Mouse (Mus musculus): Measurements from ENCODE around the gene Prpf38b. TPM values are rescaled to one million over a fixed set of nuclear protein-coding genes. Genes with fewer than 3 reads are reported as not detected.

Prpf38b gene
- total RNA-seq (2021): 10 to 100 TPM; 13.1 to 17.2 TPM
- long read RNA-seq, experiment 1, partial matches to known transcripts: 0 of 15 reads
- long read RNA-seq, experiment 1, other reads (novel, unspliced or antisense): 15 of 15 reads
- long read RNA-seq, experiment 2, partial matches to known transcripts: 0 of 6 reads
- long read RNA-seq, experiment 2, other reads (novel, unspliced or antisense): 6 of 6 reads

DNA sequence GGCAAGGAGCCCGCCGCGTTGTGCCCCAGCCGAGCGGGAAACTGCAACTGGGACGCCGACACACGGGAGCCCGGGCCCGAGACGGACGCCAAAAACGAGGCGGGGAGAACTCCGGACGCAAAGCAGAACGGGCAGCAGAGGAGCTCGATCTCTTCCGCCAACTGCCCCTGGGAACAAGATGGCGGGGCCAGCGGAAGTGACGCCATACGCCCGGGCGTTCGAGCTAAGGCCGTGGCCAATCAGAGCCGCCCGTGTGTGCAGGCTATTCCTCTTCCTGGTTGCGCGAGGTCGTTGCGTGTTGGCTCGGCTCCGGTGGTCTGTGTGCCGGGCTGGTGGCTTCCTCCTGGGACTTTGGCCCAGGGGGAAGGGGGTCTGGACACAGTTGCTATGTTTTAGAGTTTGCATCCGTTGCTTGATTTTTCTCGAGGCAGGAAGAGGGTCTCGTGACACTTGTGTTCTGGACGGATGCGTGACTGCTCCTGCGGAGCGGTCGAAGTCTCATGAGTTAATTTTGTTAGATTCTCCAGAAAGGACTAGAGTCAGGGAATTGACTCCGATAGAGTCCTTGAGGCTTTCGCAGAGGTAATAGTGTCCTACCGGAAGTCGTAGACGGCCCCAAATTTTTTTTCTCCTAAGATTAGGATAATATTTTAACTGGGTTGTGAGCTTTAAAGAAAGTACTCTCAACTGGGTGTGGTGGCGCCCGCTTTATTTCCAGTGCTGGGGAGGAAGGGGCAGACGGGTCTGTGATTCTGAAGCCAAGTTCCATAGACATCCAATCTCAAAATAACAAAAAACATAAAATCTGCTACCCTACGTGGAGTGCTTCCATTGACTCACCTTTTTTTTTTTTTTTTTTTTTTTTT is at the start of gene Prpf38b:
Prpf38b (minus strand) TSS at position 180 of the 866 bp plus-strand sequence.
- peak; percentile 90 to 94 for DNase-seq
- intact Hi-C loops (cut with DNase I): loop anchor here (5.0 kb wide), 2 partner anchors 69 to 151 kb away; partner anchors contain the start of gene Stxbp3

DNA sequence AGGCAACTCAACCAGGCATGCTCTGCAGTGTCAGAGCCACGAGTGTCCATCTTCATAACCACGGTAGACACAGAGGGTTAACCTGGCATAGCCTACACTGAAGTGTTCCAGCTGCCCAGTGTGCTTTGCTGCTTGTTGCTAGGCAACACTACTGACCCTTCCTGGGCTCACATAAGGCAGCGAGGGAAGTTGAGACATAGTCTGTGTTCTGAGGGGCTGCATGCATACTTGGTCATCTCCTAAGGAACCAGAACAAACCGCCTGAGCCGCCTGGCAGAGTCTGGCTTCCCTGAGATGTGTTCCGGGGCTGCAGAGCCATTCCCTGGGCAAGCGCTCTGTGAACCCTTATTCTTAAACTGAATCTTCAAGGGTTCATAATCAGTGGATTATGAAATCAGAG is 49.7 kb upstream of the Prpf38b start:
- intact Hi-C loops (cut with DNase I): no loop called here
- no peak for DNase-seq

DNA sequence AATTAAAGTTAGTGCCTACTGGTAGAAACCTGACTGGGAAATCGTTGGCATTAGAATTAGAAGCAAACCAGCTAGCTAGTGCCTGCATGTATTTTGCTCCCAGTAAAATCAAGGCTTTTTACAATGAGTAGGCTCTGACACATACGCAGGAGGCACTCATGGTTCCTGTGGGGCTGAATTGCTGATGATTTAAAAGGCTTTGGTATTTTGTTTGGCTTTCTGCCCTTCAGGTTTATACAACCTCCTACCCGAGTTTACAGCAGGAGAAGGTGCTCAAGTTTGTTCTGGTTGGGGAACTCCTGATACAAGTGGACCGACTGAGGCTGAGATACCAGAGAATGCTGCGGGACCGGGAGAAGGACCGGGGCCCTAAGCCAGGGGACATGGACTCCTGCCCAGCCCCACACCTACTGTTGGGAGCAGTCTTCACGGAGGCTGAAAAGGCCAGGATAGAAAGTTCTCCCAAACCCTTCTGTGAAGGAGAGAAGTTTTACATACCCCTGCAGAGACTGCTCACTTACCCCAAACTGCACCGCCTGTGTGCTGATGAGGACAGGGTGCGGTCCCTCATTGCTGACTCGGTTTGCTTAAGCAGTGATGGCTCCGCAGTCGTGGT is 48.3 kb upstream of the Prpf38b start:
- intact Hi-C loops (cut with DNase I): no loop called here
- no peak for DNase-seq

DNA sequence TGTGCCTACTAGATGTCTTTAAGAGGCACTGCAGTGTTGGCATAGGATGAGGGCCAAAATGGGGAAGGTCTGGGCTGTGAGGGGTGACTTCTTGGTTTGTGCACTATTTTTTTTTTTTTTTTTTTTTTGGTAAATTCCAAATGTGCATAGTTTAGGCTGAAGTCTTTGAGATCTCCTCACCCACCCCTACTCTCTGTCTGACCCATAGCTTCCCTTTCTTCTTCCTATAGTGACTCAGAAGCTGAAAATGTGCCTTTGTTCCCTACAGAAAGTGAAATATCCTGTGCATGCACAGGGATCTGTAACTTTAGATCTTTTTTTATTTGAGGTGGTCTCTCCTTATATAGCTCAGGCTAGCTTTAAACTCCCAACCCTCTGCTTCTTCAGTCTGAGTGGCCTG is 46.4 kb upstream of the Prpf38b start:
- intact Hi-C loops (cut with DNase I): no loop called here
- DNase-seq: no peak

DNA sequence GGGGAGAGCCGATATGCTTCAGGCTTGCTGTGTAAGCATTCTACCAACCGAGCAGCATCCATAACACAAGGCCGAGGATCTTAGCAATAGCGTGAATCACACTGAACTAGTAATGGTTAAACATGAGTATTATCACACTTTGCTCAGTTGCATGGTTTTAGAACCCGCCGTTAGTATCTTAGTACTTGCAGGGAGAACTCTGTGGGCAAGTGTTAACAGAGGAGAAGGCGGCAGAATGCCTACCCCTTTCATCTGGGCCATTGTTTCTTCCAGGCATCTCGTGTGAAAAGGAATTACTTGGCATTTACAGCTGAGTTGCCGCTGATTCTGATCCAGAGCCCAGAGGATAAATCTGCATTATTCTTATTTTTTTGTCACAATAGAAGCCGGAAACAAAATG is 29.5 kb upstream of the Prpf38b start:
- intact Hi-C loops (cut with DNase I): no loop called here
- no peak for DNase-seq

DNA sequence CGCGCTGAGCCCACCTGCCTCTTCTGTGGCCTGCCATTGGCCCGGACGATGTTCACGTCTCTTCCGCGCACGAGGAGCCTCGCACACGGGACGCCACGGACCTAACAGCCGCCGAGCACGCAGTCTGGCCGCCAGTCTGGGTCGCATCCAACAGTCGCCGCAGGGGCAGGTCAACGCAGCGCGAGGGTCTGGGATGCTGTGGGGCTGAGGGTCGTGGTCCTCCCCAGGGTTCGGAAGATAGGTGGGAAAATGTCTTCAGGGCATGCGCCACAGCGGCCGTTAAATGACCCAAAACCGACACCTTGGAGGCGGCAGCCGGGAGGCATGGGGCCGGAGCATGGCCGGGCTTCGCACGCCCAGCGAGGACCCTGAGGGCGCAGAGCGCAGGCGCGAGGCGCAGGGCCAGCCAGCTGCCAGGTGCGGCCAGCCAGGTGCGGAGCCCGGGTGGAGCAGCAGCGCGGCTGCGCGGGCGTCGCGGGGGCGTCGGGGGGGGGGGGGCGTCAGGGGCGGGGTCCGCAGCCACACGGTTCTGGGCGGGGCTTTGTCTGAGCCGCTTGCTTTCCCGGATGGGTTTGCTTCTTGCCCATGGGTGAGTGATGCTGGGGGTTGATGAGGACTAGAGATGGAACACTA is 28.6 kb upstream of the Prpf38b start, which contains the start of gene Gm9857:
Gm9857 (minus strand) TSS at position 445 of the 633 bp plus-strand sequence.
- intact Hi-C loops (cut with DNase I): no loop called here
- no peak for DNase-seq

DNA sequence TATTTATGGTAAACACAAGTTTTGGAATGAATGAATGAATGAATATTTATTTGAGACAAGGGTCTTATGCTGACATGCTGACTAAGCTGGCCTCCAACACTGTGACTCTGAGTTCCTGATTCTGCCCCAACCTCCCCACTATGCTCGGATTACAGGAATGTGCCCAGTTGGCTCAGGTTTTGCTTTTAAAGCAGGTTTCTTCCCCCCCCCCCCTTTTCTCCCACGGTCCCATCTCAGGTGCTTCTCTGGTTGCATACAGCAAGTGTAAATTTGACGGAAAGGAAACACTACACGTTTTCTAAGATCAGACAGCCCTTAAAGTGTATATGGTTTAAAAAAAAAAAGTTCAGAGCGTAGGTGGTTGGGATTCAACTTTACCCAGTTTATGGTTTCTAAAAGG is 28.0 kb upstream of the Prpf38b start, which contains the start of gene Henmt1:
Henmt1 (plus strand) TSS at position 301 of the 400 bp plus-strand sequence.
- intact Hi-C loops (cut with DNase I): no loop called here

DNA sequence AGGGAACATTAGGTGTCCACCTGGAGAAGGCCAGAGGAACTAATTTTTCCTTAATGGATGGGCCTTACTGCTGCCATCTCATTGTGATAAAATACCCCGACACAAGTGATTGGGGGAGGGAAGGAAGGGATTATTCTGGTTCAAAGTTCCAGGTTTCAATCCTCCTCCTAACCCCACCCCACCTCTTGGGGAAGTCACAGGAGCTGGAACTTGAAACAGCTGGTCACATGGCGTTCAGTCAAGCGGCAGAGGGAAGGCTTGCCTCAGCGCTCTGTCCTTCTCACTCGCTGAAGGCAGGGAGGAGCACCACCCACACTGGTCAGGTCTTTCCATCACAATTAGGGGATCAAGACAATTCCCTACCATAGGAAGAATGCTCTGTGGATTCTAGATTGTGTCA is 27.2 kb upstream of the Prpf38b start:
- no peak for DNase-seq
- intact Hi-C loops (cut with DNase I): no loop called here

More for the DNA sequence above, 28.0 kb upstream of the Prpf38b start, which contains the start of gene Henmt1:
- DNase-seq: no peak

DNA sequence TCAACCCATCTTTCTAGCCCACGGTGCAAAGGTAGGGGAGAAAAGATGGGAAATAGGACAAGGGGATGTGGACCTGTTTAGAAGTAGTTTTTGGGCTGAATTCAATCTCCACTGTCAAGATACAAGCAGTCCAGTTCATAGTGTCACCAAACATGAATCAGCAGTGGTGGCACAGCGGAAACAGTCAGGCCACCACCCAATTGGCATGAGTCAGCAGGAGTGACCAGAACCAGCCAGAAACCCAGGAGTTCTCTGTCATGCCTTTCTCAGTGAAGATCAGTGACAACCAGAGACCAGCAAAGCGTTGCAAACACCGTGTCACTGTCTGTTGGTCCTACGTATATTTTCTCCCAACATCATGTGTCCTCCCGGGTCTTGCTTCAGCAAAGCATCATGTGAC is 22.0 kb upstream of the Prpf38b start:
- DNase-seq: no peak
- intact Hi-C loops (cut with DNase I): no loop called here

DNA sequence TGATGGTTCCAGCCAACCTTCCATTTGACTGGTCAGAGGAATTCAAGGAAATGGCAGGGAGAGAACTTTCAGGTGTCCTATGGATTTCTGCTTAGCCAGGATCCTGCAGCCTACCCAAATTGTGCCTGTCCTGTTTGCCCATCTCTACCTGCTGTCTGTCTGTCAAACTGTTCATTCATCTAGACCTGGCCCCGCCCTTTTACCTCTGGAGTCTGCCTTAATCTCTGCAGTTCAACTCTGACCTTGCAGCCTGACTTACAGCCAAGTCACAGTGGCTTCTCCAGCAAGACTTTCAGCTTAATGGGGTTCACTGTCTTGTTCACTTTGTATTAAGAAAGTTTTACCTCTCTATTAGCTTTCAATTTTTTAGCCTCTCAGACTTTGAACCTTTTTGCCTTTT is 14.8 kb upstream of the Prpf38b start:
- intact Hi-C loops (cut with DNase I): no loop called here
- DNase-seq: no peak

DNA sequence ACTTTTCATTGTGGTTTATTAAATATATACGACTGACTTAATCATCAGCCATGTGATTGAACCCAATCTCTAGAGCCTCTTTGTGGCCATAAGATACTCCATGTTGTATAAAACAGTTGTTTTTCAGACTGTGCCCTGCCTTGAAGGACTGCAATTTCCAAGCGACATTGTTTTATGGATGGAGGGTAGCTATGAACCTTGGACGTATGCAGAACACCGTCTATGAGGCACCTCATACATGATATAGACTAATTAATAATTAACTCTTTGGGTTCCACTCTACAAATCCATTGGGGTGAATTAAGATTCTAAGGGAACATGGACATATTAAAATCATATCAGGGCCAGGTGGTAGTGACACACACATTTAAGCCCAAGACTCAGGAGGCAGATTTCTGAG is 14.2 kb upstream of the Prpf38b start:
- intact Hi-C loops (cut with DNase I): no loop called here
- no peak for DNase-seq

DNA sequence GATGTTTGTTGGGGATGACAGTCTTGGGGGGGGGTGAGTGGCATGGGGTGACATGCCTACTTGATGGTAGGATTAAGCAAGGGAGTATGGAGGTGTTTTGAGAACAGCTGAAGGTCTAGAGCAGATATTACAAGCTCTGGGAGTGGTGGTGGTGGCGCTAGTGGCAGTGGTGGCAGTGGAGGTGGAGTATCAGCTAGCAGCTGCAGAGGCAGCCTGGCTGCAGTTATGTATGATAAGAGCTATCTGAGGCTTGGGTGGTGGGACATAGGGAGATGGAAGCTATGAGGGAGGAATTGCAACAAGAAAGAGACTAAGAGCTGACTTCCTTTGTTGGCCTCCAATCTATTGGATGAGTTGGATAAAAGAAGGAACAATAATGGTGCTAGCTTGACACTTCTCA is 10.3 kb upstream of the Prpf38b start:
- intact Hi-C loops (cut with DNase I): no loop called here
- DNase-seq: no peak

DNA sequence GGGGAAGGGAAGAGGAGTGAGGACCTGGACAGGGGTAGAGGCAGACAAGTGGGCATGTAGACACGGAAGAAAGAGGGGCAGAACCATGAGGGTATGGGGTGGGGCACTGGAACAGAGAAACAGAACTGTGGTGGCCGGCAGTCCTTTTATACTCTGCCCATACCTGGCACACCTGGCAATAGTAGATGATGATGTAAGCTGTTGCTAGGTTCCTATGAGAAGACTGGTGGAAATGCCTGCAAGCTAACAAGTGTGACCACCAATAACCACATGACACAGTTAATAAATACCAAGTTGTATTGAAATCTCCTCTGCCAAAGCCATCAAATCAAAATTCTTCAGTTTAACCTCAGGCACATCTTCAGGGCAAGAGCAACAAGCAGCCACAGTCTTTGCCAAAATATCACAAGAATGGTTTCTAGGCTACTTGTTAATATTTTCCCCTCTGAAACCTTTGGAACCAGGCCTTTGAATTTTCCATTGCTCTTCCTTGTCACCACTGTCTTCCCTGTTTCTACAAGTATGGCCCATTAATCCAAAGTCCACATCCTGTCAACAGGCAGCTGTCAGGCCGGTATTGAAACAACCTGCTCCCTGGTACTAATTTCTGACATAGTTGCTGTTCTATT is 9.0 kb upstream of the Prpf38b start:
- no peak for DNase-seq
- intact Hi-C loops (cut with DNase I): no loop called here

DNA sequence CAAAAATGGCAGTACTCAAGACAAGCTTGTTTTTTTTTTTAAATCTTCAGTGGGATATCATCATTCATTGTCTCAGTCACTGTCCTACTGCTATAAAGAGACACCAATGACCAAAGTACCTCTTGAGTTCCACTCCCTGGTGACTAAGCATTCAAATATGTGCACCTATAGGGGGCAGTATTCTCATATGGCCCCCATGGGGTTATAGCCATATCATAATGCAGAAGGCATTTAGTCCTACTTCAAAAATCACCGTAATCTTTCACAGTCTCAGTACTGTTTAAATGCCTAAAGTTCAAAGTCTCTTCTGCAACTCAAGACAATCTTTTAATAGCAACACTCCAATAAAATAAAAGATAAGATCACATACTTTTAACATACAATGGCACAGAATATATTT is 7.3 kb upstream of the Prpf38b start:
- intact Hi-C loops (cut with DNase I): no loop called here

DNA sequence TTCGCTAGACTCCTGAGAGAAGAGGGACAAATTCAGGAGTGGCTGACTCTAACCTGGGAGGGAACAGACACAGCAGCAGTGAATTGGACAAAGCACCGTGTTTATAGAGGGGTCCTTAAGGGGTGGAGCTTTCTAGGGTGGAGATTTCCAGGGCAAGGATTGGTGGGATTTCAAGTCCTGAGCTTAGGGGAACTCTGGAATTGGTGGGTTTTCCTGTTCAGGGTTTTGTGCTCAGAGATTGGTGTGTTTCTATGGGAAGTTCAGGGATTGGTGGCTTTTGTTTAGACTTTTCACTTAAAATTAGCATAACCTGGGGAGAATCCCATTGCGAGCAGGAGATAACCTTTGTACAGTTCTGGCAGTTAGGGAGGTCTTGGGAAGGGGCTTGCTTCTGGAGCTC is 6.5 kb upstream of the Prpf38b start:
- intact Hi-C loops (cut with DNase I): no loop called here
- no peak for DNase-seq

More for the DNA sequence above, 7.3 kb upstream of the Prpf38b start:
- no peak for DNase-seq

DNA sequence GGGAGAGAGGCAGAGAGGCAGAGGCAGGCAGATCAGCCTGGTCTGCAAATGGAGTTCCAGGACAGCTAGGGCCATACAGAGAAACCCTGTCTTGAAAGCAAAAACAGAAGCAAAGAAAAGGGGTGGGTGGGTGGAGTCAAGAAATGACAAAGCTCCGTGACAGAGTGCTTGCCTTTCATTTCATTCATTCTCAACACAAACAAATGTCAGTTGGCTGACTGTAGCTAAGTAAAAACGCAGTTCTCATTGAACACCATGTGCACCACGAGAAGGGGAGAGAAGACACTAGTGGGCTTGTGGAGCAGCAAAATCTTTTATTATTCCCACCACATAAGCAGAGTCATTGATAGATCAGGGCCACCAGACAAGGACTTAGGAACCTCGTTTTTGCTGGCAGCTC is 5.3 kb upstream of the Prpf38b start:
- intact Hi-C loops (cut with DNase I): no loop called here

DNA sequence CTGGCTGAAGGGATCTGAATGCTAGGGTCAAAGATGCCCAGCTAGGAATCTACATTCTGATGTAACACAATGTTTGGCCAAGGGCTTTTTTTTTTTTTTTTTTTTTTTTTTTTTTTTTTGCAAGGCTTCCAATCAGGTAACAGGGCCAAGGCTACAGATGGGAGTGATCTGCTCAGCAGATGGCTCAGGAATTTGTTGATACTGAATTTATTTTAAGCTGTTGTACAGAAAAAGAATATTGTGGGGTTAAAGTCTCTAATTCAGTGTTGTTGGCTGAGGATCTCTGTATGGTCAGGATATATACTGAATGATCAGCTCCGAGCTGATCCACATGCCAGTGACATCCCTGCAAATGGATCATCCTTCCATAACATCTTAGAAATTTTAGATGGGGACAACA is 4.5 kb upstream of the Prpf38b start:
- intact Hi-C loops (cut with DNase I): no loop called here
- no peak for DNase-seq

More for the DNA sequence above, 5.3 kb upstream of the Prpf38b start:
- DNase-seq: no peak

DNA sequence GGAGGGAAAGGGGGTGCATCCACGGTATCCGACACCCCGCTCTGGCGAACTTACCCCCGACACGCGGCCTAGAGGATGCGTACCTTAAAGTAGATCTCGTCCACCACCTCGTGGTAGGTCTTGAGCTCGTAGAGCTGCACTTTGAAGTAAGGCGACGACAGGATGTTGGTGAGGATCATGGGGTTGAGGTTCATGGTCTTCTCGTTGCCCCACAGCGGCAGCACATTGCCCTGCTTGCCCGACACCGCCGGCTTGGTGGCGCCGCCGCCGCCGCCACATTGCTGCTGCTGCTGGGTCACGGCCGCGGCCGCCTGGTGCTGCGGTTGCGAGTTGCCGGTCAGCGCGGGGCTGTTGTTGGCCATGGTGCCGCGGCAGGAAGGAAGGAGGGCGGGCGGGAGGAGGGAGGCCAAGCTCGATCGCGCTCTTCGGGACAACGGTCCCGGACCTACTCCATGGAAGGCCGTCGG is 413 bp downstream of the Prpf38b start:
- DNase-seq: peak in 1 of 2 experiments; percentile 37
- intact Hi-C loops (cut with DNase I): loop anchor here (5.0 kb wide), 2 partner anchors 69 to 151 kb away; partner anchors contain the start of gene Stxbp3

DNA sequence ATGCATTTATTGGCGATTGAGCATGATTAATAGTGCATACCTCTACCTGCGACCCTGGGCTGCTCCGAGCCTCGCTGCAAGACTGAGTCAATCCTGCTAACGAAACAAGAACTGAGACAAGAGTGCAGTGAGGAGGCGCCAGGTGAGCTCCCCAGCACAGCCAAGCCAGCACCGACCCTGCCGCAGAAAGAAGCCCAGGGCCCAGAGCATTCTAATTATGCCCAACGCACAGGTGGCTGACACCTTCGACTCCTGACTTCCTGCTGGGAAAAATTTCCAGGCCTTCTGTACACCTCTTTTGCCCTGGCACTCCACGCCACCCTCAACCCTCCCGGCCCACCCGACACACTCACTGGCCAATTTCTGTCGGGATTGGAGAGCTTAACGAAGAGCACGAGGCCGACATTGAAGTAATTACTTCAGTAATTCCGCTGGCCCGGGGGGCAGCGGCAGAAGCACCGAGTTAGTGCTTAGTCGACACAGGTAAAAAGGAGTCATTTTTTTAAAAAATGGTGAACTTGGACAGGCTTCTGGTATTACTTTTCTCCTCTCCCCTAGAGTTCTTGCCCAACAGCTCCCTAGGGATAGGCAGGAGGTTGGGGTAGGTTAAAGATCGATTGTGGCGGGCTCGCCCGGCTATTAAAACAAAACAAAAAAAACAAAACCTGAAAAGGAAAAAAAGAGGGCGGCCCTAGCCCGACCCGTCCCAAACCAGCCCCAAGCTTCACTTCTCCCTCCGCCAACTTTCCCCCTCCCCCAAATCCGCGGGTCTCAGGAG is 1.0 kb downstream of the Prpf38b start:
- DNase-seq: no peak
- intact Hi-C loops (cut with DNase I): loop anchor here (5.0 kb wide), 2 partner anchors 68 to 152 kb away; partner anchors contain the start of gene Stxbp3
